Mouse (Mus musculus) urinary bladder, adult 2 months (tissue): ENCODE measurements around the gene Mael. TPM values are rescaled to one million over a fixed set of nuclear protein-coding genes. Genes with fewer than 3 reads are reported as not detected.
A peak's percentile ranks its signal among the peaks of the same experiment; 100 is the strongest.

Source experiments
- DNase-seq: peaks from one replicate; pipeline ENCODE4 v3.0.0; 2022; ENCODE audit warnings: low spot score
- polyA plus RNA-seq: library from polyadenylated mRNA; depleted of rRNA; stranded (reverse); fragments of >200 nt; gene quantifications from 2 replicates; pipeline ENCODE4 v1.2.3, GENCODE M21; 2012

The Mael gene
- polyA plus RNA-seq, 1 experiment = not detected

- no peak for DNase-seq
Observed at GRCm38 (mm10) chr1:166205159-166205558, 33.4 kb downstream of the Mael start.

- no peak for DNase-seq
Observed at GRCm38 (mm10) chr1:166204171-166204570, 34.4 kb downstream of the Mael start.

- no peak for DNase-seq
Observed at GRCm38 (mm10) chr1:166189821-166190220, 48.7 kb downstream of the Mael start.

- DNase-seq = no peak
Observed at GRCm38 (mm10) chr1:166185357-166185756, 53.2 kb downstream of the Mael start.

- DNase-seq = no peak
Observed at GRCm38 (mm10) chr1:166184391-166185229, 53.9 kb downstream of the Mael start.

- no peak for DNase-seq
Observed at GRCm38 (mm10) chr1:166182952-166183627, 55.5 kb downstream of the Mael start.

GRCm38 (mm10) chr1:166181510-166181909 is 57.0 kb downstream of the Mael start:
- no peak for DNase-seq

GRCm38 (mm10) chr1:166173621-166174020 is 64.9 kb downstream of the Mael start:
- DNase-seq = no peak

- DNase-seq = no peak
Observed at GRCm38 (mm10) chr1:166172992-166173391, 65.6 kb downstream of the Mael start.

GRCm38 (mm10) chr1:166170852-166171251 is 67.7 kb downstream of the Mael start:
- no peak for DNase-seq

GRCm38 (mm10) chr1:166169713-166170112 is 68.8 kb downstream of the Mael start:
- no peak for DNase-seq

- DNase-seq = no peak
Observed at GRCm38 (mm10) chr1:166168017-166168416, 70.5 kb downstream of the Mael start.

GRCm38 (mm10) chr1:166167405-166167804 is 71.1 kb downstream of the Mael start:
- no peak for DNase-seq

GRCm38 (mm10) chr1:166165159-166165558 is 73.4 kb downstream of the Mael start:
- no peak for DNase-seq

GRCm38 (mm10) chr1:166164580-166164979 is 74.0 kb downstream of the Mael start:
- no peak for DNase-seq

- peak; percentile 49 for DNase-seq
Observed at GRCm38 (mm10) chr1:166160569-166161445, 77.7 kb downstream of the Mael start.

GRCm38 (mm10) chr1:166160111-166160510 is 78.4 kb downstream of the Mael start:
- DNase-seq = no peak

- DNase-seq = no peak
Observed at GRCm38 (mm10) chr1:166158664-166159063, 79.9 kb downstream of the Mael start.

GRCm38 (mm10) chr1:166157712-166158111 is 80.8 kb downstream of the Mael start:
- DNase-seq = no peak

GRCm38 (mm10) chr1:166155113-166155494 is 83.4 kb downstream of the Mael start:
- no peak for DNase-seq

GRCm38 (mm10) chr1:166154162-166155112 is 84.1 kb downstream of the Mael start:
- DNase-seq = peak; percentile 65
